Mouse (Mus musculus) layer of hippocampus, postnatal 10 days (tissue): ENCODE data around the gene Ear10. TPM values are rescaled to one million over a fixed set of nuclear protein-coding genes. Genes with fewer than 3 reads are reported as not detected.
"Not testable (repeated sequence)": the region's sequence is repeated elsewhere in the genome, so short reads cannot be mapped to it uniquely, and the experiment has no call there.

Source experiments
- DNase-seq, 2 experiments: peaks; one replicate each; pipeline ENCODE4 v3.0.0; 2021; ENCODE audit warnings: low spot score in 2 of 2
- long read RNA-seq: library from polyadenylated mRNA; stranded (forward); transcript quantifications from one replicate; pipeline ENCODE4 v2.0.0, GENCODE M21; 2023
- total RNA-seq, 2 experiments: library from RNA; stranded (reverse); gene quantifications; 2 replicates each; pipeline ENCODE4 v1.2.3; 2021

Ear10 gene
- not detected for total RNA-seq
- long read RNA-seq: 0 reads

- not testable (repeated sequence) for DNase-seq
These were observed at the start of gene Ear10 for GRCm38 (mm10) chr14:43923459-43923858. Gene Ear10, minus strand, starts transcription at chr14:43923559.

DNA sequence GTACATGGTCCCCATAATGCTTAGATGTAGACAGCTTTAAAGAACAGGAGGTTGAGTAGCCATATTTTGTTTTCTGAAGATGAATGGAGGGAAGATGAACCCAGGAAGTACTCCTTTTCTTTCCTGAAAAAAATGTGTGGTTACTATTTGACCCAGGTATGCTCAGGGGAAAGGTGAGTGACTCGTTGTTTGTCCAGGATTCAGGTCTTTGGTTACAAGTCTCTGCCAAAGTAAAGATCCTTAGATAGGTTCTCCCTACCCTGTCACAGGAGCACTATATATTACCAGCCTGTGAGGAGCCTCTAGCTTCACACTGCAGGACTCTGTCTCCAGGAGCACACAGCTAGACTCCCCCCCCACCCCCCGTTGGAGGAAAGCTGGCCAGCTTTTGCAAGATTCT, 33.4 kb upstream of the Ear10 start, which contains the start of gene Ang5:
Gene Ang5, plus strand, starts transcription at position 301 of the 400 bp plus-strand sequence.
- DNase-seq: not testable (repeated sequence)

DNA sequence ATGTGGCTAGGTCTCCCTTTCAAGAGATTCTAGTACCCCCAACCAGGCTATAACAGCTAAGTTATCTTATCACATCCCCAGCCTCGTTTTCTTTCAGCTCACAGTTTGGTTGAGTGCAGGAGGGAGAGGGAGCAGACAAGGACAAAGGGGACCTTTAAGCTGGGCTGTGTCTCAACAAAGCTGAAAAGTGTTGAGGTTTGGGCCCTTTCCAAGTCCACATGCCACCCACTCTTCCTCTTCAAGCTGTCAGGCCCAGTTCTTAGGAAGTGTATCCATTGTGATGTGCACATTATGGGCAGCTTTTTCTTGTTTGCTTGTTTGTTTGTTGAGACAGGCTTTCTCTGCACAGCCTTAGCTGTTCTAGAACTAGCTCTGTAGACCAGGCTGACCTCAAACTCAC, 31.7 kb upstream of the Ear10 start:
- DNase-seq: not testable (repeated sequence)

DNA sequence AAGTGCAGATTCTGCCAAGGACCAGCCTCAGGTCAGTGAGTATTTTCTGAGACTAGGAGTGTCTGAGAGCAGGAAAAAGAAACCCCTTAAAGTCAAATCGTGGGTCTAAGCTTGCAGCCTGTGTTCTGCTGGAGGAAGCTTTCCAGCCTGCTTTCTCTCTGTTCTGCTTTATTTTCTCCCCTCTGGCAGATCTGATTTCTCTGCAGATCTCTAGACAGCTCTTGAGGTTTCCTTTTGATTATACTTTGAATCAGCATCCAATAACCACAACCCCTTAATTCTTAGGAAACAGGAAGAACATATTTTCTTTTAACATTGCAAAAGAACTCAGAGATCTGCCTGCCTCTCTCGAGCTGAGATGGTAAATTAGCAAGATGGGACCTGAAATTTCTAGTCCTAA, 30.0 kb upstream of the Ear10 start:
- not testable (repeated sequence) for DNase-seq

GRCm38 (mm10) chr14:43933399-43933798, 10.0 kb upstream of the Ear10 start:
- not testable (repeated sequence) for DNase-seq

GRCm38 (mm10) chr14:43932991-43933390, 9.6 kb upstream of the Ear10 start:
- peak; percentile 33 to 50 for DNase-seq

DNA sequence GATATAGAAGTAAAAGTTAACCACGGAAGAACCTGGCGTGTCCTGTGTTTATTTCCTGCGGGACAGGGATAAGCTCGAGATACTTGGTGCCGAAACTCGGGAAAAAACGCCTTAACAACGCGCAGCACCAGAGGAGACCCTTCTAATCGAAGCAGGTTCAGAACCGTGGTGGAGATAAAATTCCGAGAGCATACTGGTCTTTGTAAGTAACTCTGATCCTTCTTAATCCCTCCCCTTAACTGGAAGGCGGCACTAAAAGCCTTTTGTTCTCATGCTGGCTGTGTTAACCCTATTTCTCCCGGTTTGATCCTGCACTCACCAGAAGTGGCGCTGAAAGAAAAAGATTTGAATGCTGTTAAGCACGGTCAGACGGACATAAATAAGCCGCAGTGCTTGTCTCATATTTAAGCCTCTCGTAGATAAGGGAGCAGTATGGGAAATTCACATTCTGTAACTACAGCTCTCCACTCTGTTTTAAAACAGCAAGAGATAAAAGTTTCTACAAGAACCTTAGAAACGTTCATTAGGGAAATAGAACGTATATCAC, 2.1 kb upstream of the Ear10 start:
- DNase-seq: not testable (repeated sequence)

- peak; percentile 61 to 70 for DNase-seq
These were observed 1.5 kb upstream of the Ear10 start, which contains the start of gene Gm8113 for GRCm38 (mm10) chr14:43924688-43925403. Gene Gm8113, plus strand, starts transcription at chr14:43925390.

DNA sequence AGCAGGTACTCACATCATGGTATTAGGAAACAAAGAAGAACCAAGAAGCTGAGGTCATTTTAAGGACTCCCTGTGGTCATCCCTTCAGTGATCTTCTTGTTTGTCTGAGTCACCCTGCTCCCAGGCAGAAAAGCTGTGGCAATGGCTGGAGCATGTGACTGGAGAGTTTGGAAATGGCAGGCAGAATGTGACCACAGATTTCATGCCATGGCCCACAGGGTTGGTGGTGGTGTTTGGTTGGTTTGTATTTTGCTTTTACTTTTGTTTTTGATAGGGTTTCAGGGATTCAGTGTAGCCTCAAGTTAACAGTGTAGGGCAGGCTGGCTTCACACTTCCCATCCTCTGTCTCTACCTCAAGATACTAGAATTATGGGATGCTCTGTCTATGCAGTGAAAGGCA, 5.1 kb downstream of the Ear10 start:
- not testable (repeated sequence) for DNase-seq

DNA sequence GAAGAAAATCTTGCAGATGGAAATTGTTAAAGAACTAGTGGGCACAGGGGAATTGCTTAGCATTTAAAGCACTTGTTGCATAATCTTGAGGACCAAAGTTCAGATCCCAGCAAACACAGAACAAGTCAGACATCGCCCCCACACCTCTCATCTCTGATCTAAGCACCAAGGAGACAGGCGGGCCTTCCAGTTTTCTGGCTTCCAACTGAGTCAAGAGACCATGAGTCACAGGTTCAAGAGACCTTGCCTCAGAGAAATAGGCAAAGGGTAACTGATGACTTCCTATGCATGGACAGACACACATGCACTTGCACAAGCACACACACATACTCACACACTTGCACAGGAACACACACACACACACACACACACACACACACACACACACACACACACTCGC, 24.8 kb downstream of the Ear10 start:
- DNase-seq: not testable (repeated sequence)

- not testable (repeated sequence) for DNase-seq
These were observed 28.0 kb downstream of the Ear10 start for GRCm38 (mm10) chr14:43895357-43895756.

DNA sequence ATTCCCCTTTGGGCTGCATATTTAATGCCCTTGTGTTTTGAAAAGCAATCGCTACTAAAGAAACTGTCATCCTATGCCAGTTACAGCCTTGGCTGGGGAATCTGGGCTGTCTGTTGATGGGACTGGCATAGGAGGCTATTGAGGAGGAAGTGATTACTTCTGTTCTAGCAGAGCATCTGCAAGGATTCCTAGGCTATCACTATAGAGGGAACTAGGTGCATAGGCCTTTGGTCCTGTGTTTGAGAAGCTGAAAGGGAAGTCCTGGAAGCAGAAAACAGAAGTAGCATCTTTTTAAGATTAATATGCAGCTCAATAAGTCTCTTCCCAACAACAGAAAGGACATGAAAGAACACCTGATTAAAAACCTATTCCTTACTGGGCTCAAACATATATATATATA, 32.1 kb downstream of the Ear10 start:
- DNase-seq: not testable (repeated sequence)

- not testable (repeated sequence) for DNase-seq
These were observed 37.1 kb downstream of the Ear10 start for GRCm38 (mm10) chr14:43886235-43886634.

DNA sequence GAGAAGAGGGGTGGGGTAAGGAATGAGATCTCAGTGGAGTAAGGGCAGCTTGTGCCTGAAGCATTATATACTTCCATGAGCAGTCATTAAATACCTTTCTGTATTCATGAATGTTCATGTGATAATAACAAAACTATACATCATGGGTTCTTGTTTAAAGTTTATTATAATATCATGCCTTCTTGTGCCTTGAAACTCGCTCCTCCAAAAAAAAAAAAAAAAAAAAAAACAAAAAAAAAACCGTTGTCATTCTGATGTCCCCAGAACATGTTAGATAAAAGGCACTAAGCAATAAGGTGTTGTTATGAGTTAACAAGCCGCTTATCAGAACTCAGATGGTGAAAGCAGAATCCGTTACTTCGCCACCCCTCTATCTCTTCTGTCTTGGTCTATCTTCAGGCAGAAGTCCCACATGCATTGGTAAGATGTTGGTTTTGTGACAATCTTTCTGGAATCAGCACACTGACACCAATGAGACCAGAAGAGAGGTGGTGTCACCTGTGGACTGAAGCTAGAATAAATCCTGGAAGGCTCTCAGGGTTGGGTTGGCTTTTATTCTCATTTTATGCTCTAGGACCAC, 43.3 kb downstream of the Ear10 start:
- not testable (repeated sequence) for DNase-seq

DNA sequence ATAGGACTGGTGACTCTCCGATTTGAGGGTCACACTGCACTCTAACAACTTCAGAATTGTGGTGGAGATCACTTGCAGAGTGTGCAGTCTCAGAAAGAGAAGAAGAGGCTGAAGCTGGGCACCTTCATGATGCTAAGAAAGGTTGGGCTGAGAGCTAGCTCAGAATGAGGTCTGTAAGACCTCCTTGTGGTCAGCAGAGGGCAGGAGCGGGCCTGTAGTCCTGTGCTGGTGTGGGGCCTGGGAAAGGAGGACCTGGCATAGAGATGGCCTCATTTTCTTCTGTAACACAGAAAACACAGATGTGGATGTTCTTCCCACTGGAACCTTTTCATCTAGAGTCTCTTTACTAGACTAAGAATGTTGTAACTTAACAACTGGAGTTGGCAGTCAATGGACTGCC, 45.6 kb downstream of the Ear10 start:
- not testable (repeated sequence) for DNase-seq

GRCm38 (mm10) chr14:43875417-43875816, 47.9 kb downstream of the Ear10 start, which contains the start of gene Ear1:
Gene Ear1, minus strand, starts transcription at chr14:43875517.
- not testable (repeated sequence) for DNase-seq

GRCm38 (mm10) chr14:43874862-43875261, 48.5 kb downstream of the Ear10 start:
- DNase-seq: not testable (repeated sequence)

Other genes starting within 250 kb of the Ear10 start
- not detected for gene Gm8165, start 246.4 kb downstream of the Ear10 start, total RNA-seq
- 1 to 10 TPM; 1.6 to 2.2 TPM for gene Gm7324, start 225.7 kb downstream of the Ear10 start, total RNA-seq
- gene Gm16506, start 196.1 kb downstream of the Ear10 start, total RNA-seq: not detected
- gene Gm6526, start 175.7 kb downstream of the Ear10 start, total RNA-seq: not detected
- gene Gm8180, start 138.8 kb downstream of the Ear10 start, total RNA-seq: not detected
- not detected for gene Ear1, start 48.0 kb downstream of the Ear10 start, total RNA-seq
- under 1 TPM; 0.18 to 0.48 TPM for gene Gm8113, start 1.8 kb upstream of the Ear10 start, total RNA-seq
- gene Ang5, start 33.5 kb upstream of the Ear10 start, total RNA-seq: not detected
- gene Ang6, start 78.7 kb upstream of the Ear10 start, total RNA-seq: not detected
- gene Ear2, start 179.1 kb upstream of the Ear10 start, total RNA-seq: not detected
- not detected for gene Gm3327, start 200.3 kb upstream of the Ear10 start, total RNA-seq